Mouse (Mus musculus) lung, postnatal 0 days (tissue): ENCODE results near the gene Acadm. TPM values are rescaled to one million over a fixed set of nuclear protein-coding genes. Genes with fewer than 3 reads are reported as not detected.

Experiments used
- ATAC-seq: fragments of 200-750 bp; cut with Nextera tagmentation; 2 replicates; pipeline ENCODE4 v1.8.0; 2017; ENCODE audit warnings: moderate library complexity
- DNase-seq: peaks from one replicate; pipeline ENCODE4 v3.0.0-alpha.2; 2016; ENCODE audit warnings: low spot score
- H3K27ac ChIP-seq: fragments of 300-500 bp; sonication (generic); 2 replicates; pipeline ENCODE4 v1.5.1; 2014; ENCODE audit warnings: antibody characterized with exemption, mild to moderate bottlenecking, low read length, mixed read lengths
- H3K27me3 ChIP-seq: fragments of 300-500 bp; sonication (generic); replicated peaks from 2 replicates; pipeline ENCODE4 v1.6.1; 2014; ENCODE audit warnings: low read length, mixed read lengths; ENCODE audit not compliant: insufficient read depth
- H3K36me3 ChIP-seq: fragments of 300-500 bp; sonication (generic); 2 replicates; pipeline ENCODE4 v1.6.1; 2014; ENCODE audit warnings: low read length, mixed read lengths; ENCODE audit not compliant: insufficient read depth
- H3K4me1 ChIP-seq: fragments of 300-500 bp; sonication (generic); 2 replicates; pipeline ENCODE4 v1.6.1; 2014; ENCODE audit warnings: antibody characterized with exemption, low read depth, low read length, mixed read lengths; ENCODE audit not compliant: insufficient read depth
- H3K4me2 ChIP-seq: fragments of 300-500 bp; sonication (generic); replicated peaks from 2 replicates; pipeline ENCODE4 v1.6.1; 2014; ENCODE audit warnings: low read depth, mild to moderate bottlenecking, low read length, moderate library complexity, mixed read lengths
- H3K4me3 ChIP-seq: fragments of 300-500 bp; sonication (generic); 2 replicates; pipeline ENCODE4 v1.5.1; 2014; ENCODE audit warnings: low read depth, low read length
- H3K9ac ChIP-seq: fragments of 300-500 bp; sonication (generic); replicated peaks from 2 replicates; pipeline ENCODE4 v1.6.1; 2014; ENCODE audit warnings: low read depth, mild to moderate bottlenecking
- H3K9me3 ChIP-seq: fragments of 300-500 bp; sonication (generic); 2 replicates; pipeline ENCODE4 v1.6.1; 2016; ENCODE audit warnings: low read length, mixed read lengths
- CTCF ChIP-seq: IDR thresholded peaks from 2 replicates; pipeline ENCODE4 v1.5.1; 2016; ENCODE audit warnings: antibody characterized with exemption, mild to moderate bottlenecking
- EP300 ChIP-seq: IDR thresholded peaks from 2 replicates; pipeline ENCODE4 v1.6.1; 2016; ENCODE audit warnings: antibody characterized with exemption, mild to moderate bottlenecking, control low read depth
- WGBS: fragments of 180-500 bp; shearing (Covaris S2); extraction: QIAGEN DNeasy Blood & Tissue Kit; methylation state at CpG from one replicate; pipeline ENCODE4 v1.1.7; 2014; 5-methylcytosine and 5-hydroxymethylcytosine counted together
- polyA plus RNA-seq: library from polyadenylated mRNA; unstranded; fragments of >200 nt; fragmentation: Nextera tagmentation; extraction: Ambion mirVana; gene quantifications from 2 replicates; pipeline ENCODE4 v1.2.1, GENCODE M21; 2015

Gene Acadm
- 68.9 and 75.9 TPM in 2 replicates for polyA plus RNA-seq

DNA sequence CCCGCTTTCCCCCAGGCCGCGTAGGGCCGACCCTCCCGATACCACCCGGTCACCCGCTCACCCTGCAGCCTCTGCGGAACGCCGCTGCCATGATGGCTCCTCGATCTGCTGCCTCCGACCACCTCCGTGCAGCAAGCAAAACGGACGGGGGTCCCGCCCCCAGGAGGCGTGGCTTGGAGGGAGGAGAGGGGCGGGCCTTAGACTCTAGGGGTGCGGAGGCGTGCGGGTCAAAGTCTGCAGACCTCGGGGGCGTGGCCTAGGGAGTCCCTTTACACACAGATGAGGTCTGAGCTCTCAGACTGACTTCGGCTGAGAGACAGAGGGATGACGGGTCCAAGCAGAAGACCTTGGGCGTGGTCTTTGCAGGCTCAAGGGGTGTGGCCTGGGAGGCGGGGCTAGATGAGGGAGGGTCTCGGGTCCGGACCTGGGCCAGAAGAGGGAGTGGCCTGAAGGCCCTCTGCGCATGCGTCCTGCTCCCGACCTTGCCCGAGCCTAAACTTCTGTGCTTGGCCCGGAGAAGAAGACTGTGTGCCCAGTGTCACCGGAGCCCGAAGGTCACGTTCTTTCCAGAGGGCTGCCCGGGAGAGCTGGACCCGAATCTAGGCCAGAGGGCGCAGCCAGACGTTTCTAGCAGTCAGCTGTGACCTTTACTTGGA is at the start of gene Acadm:
Gene Acadm (minus strand): TSS at position 298 of the 656 bp plus-strand sequence.
- ATAC-seq (peak; percentile 97), DNase-seq (peak; percentile 99)
- Histone ChIP-seq H3K4me3 (peak within 1 kb of the TSS; percentile 66), H3K9ac (peak within 1 kb of the TSS; percentile 60), H3K9me3 (no peaks in the 10 kb centered on the region), H3K4me2 (peak within 1 kb of the TSS; percentile 73), H3K27ac (peak within 1 kb of the TSS; percentile 90), H3K4me1 (no peaks in the 10 kb centered on the region; the same call in 1 of the 2 replicates), H3K27me3 (no peaks in the 10 kb centered on the region), H3K36me3 (no peaks in the 10 kb centered on the region)
- WGBS = under 1% methylated on average over 34 of the region's 41 CpGs
- TF ChIP-seq CTCF (peak; percentile 11; the same call in 1 of the 2 replicates), EP300 (no peak)

- H3K9ac ChIP-seq = no peak overlapping the region
- H3K27ac ChIP-seq = no peak overlapping the region
- H3K4me1 ChIP-seq = no peaks in the 10 kb centered on the region
- TF ChIP-seq CTCF = peak; percentile 66
- no peak for TF ChIP-seq EP300
- no peaks in the 10 kb centered on the region for H3K27me3 ChIP-seq
- DNase-seq (peak; percentile 17), ATAC-seq (no peak)
- WGBS = 45% methylated on average over 10 of the region's 10 CpGs
- H3K36me3 ChIP-seq = no peaks in the 10 kb centered on the region
- no peaks in the 10 kb centered on the region for H3K9me3 ChIP-seq
- no peak overlapping the region for H3K4me3 ChIP-seq
- H3K4me2 ChIP-seq = no peak overlapping the region
These were observed 40.3 kb upstream of the Acadm start for GRCm38 (mm10) chr3:153984428-153985340.

GRCm38 (mm10) chr3:153980611-153981010 is 36.2 kb upstream of the Acadm start:
- Histone ChIP-seq H3K4me2 (no peak overlapping the region), H3K9me3 (no peaks in the 10 kb centered on the region), H3K27ac (no peak overlapping the region), H3K27me3 (no peaks in the 10 kb centered on the region), H3K9ac (no peak overlapping the region), H3K36me3 (no peaks in the 10 kb centered on the region), H3K4me1 (no peaks in the 10 kb centered on the region), H3K4me3 (no peak overlapping the region)
- TF ChIP-seq EP300 = no peak
- TF ChIP-seq CTCF = no peak
- ATAC-seq = no peak
- WGBS = 61% methylated on average over 2 of the region's 2 CpGs
- no peak for DNase-seq

DNA sequence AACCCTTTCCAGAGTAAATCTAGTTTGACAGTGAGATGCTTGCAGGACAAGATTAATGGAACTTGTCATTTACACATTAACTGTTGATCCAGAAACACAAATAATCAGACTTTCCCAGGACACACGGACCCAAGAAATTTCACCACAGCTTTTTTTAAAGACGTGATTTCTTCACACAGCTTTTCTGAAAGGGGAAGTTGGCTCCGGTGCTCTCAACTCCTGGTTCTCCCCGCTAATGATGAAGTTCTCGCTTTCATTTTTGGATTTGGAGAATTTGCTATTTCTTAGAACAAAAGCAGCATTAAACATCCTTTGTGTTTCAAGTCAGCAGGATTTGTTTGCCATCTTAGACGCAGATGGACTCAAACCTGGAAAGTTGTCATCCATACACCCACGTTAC is 31.4 kb upstream of the Acadm start:
- DNase-seq (no peak), ATAC-seq (no peak)
- Histone ChIP-seq H3K9me3 (no peaks in the 10 kb centered on the region), H3K4me1 (peaks cover 3% of the 10 kb centered on the region; the same call in 1 of the 2 replicates), H3K27me3 (peaks cover 20% of the 10 kb centered on the region), H3K27ac (no peak overlapping the region), H3K9ac (no peak overlapping the region), H3K36me3 (no peaks in the 10 kb centered on the region), H3K4me2 (no peak overlapping the region), H3K4me3 (no peak overlapping the region)
- WGBS = 65% methylated on average over 7 of the region's 7 CpGs
- no peak for TF ChIP-seq CTCF
- no peak for TF ChIP-seq EP300

GRCm38 (mm10) chr3:153975060-153975459 is 30.6 kb upstream of the Acadm start:
- no peaks in the 10 kb centered on the region for H3K36me3 ChIP-seq
- no peaks in the 10 kb centered on the region for H3K9me3 ChIP-seq
- H3K27ac ChIP-seq = no peak overlapping the region
- no peak for DNase-seq
- TF ChIP-seq CTCF = no peak
- no peak for TF ChIP-seq EP300
- H3K4me1 ChIP-seq = peaks cover 3% of the 10 kb centered on the region; the same call in 1 of the 2 replicates
- WGBS = 22% methylated on average over 6 of the region's 6 CpGs
- no peak for ATAC-seq
- no peak overlapping the region for H3K4me3 ChIP-seq
- peaks cover 20% of the 10 kb centered on the region for H3K27me3 ChIP-seq
- H3K9ac ChIP-seq = no peak overlapping the region
- H3K4me2 ChIP-seq = no peak overlapping the region
